In genomic region chr5:105443057-105443815, GRCm38 (mm10) we compare ENCODE assay signal across 8 mouse cellular contexts. TPM values are rescaled to one million over a fixed set of nuclear protein-coding genes. Genes with fewer than 3 reads are reported as not detected.
DNase-seq lines count a peak whose midpoint lies in the region; ATAC-seq lines count a peak whose summit lies in the region.
"Had no signal": no experiment of that assay in that cellular context is flagged by ENCODE, and none has a peak within 500 bp of the region (broad histone marks: within the 10 kb centered on the region; RNA-seq: fewer than 3 reads in every experiment).

No protein-coding gene starts in this region.

- H3K9ac ChIP-seq in kidney, embryonic 14.5 days (ENCODE audit: low read depth, low read length): no peak overlapping the region
- H3K9ac ChIP-seq: midbrain, embryonic 12.5 days had no signal

- no peaks in the 10 kb centered on the region for H3K27me3 ChIP-seq in kidney, embryonic 14.5 days (ENCODE audit: control insufficient read depth, insufficient read depth, low read length)
- no peaks in the 10 kb centered on the region for H3K27me3 ChIP-seq in megakaryocyte, embryonic 14.5 days (replicated peaks)
- H3K27me3 ChIP-seq in hindbrain, embryonic 10.5 days (ENCODE audit: insufficient read depth, poor library complexity, severe bottlenecking): no peaks in the 10 kb centered on the region
- H3K27me3 ChIP-seq: midbrain, embryonic 12.5 days had no signal

- no peaks in the 10 kb centered on the region for H3K4me1 ChIP-seq in kidney, embryonic 14.5 days (ENCODE audit: control insufficient read depth, insufficient read depth, low read length)
- peaks cover 79% of the 10 kb centered on the region for H3K4me1 ChIP-seq in megakaryocyte, embryonic 14.5 days
- no peaks in the 10 kb centered on the region for H3K4me1 ChIP-seq in hindbrain, embryonic 10.5 days (replicated peaks)
- H3K4me1 ChIP-seq: midbrain, embryonic 12.5 days had no signal

- H3K27ac ChIP-seq in kidney, embryonic 14.5 days (ENCODE audit: low read depth, low read length): peak overlapping the region; percentile 62
- H3K27ac ChIP-seq in hindbrain, embryonic 10.5 days: no peak overlapping the region
- H3K27ac ChIP-seq: midbrain, embryonic 12.5 days had no signal

- H3K4me3 ChIP-seq in kidney, embryonic 14.5 days (ENCODE audit: low read length): no peak overlapping the region
- peak overlapping the region; percentile 84 for H3K4me3 ChIP-seq in megakaryocyte, embryonic 14.5 days (replicated peaks)
- H3K4me3 ChIP-seq in hindbrain, embryonic 10.5 days: no peak overlapping the region
- H3K4me3 ChIP-seq: midbrain, embryonic 12.5 days had no signal

- H3K36me3 ChIP-seq in kidney, embryonic 14.5 days (ENCODE audit: control insufficient read depth, insufficient read depth, low read length): no peaks in the 10 kb centered on the region
- peaks cover 26% of the 10 kb centered on the region for H3K36me3 ChIP-seq in megakaryocyte, embryonic 14.5 days (replicated peaks; ENCODE audit: low read length)
- H3K36me3 ChIP-seq in hindbrain, embryonic 10.5 days: no peaks in the 10 kb centered on the region
- H3K36me3 ChIP-seq: midbrain, embryonic 12.5 days had no signal

- no peaks in the 10 kb centered on the region for H3K9me3 ChIP-seq in kidney, embryonic 14.5 days (ENCODE audit: control insufficient read depth, low read length)
- no peaks in the 10 kb centered on the region for H3K9me3 ChIP-seq in megakaryocyte, embryonic 14.5 days
- H3K9me3 ChIP-seq in hindbrain, embryonic 10.5 days: no peaks in the 10 kb centered on the region
- H3K9me3 ChIP-seq: midbrain, embryonic 12.5 days had no signal

- ATAC-seq in CD4-positive, CD25-positive, alpha-beta regulatory T cell, adult 4 months: peak; percentile 92
- ATAC-seq in kidney, embryonic 14.5 days (ENCODE audit: low FRiP score, low TSS enrichment): peak; percentile 61; the same call in 1 of the 2 replicates

- 31% methylated on average over 11 of the region's 11 CpGs for WGBS in kidney, embryonic 14.5 days
- WGBS in hindbrain, embryonic 10.5 days: 72% methylated on average over 11 of the region's 11 CpGs

- DNase-seq in T-cell, adult 2 months (ENCODE audit: low spot score): peak; percentile 76
- DNase-seq in cerebellum, postnatal 4 days (ENCODE audit: low spot score in 2 of 2): no peak
- DNase-seq in adrenal gland, adult 18-20 months (ENCODE audit: low spot score in 2 of 2): no peak
- no peak for DNase-seq in hindbrain, embryonic 10.5 days (ENCODE audit: low spot score)

- H3K4me2 ChIP-seq in kidney, embryonic 14.5 days (replicated peaks; ENCODE audit: low read depth, low read length): no peak overlapping the region
- H3K4me2 ChIP-seq: midbrain, embryonic 12.5 days had no signal

RNA-seq across cellular contexts. Expression of gene Lrrc8b, which starts 27.7 kb away (rescaled TPM):
- 1 to 10 TPM; 1.3 to 1.6 TPM for polyA plus RNA-seq in CD4-positive, CD25-positive, alpha-beta regulatory T cell, adult 4 months (2017; shearing (Covaris generic))
- polyA plus RNA-seq in kidney, embryonic 14.5 days (2014; fragmentation: Nextera tagmentation; extraction: Ambion mirVana): 8.0 and 12.1 TPM in 2 replicates
- polyA plus RNA-seq in megakaryocyte, embryonic 14.5 days (2012; ENCODE audit: insufficient read depth, low replicate concordance): 1.3 and 1.4 TPM in 2 replicates
- 100 to 1,000 TPM in 1 of 2 experiments, 10 to 100 TPM in 1; 60.4 to 113 TPM for total RNA-seq in adrenal gland, adult 18-20 months (2021)
- polyA plus RNA-seq in hindbrain, embryonic 10.5 days (2016; fragmentation: Nextera tagmentation; extraction: Ambion mirVana): 7.3 and 7.5 TPM in 2 replicates
